Mouse (Mus musculus): ENCODE data around the gene Krt73.

DNA sequence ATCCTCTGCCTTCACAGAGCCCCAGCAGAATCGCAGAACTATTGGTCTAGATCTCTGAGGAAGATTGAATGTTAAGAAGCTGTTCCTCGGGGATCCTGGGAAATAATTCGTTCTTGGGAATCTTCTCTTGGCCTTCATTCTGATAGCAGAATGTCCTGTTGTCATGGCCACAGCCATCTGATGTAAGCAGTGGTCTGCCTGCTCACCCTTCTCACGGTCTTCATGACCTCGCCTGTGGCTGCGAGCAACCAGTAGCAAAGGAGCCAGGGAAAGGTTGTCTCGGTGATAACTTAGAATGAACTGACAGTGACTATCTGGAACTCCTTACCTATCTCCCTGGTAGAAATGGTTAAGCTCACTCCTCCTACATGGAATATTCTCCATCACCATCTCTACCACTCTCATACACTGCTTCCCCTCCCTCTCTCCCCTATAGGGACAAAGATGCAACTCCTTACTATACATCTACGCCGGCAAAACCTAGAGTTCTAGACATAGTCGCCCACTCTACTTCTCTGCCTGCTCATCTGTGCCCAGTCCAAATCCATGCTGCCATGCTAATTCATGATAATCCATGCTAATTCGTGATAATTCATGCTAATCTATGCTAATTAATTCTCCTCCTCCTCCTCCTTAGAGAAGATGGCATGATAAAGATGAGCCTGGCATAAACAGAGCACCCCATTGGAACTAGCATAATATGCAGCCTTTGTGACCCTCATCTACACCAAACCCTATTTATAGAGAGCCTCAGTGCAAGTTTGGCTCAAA lies 1.1 kb upstream of the Krt73 start:
- TF ChIP-seq CTCF (IDR thresholded peaks at IDR 0.05; ENCODE audit: insufficient read depth, low read depth, low read length) (no peak), POLR2A (IDR thresholded peaks at IDR 0.05; ENCODE audit: insufficient read depth, low read depth, low read length) (no peak)
